Mouse (Mus musculus) CH12F3 (cell line): ENCODE data around the gene Acoxl.

Experiments used
- in situ Hi-C: fragments of 300-500 bp; cut with MboI; formaldehyde crosslinking; loops from 2 replicates; pipeline ENCODE4 v1.14.3; 2020; ENCODE audit warnings: low sequenced_read_pairs

The Acoxl gene

GRCm38 (mm10) chr2:128104815-128105214, 266.1 kb downstream of the Acoxl start:
- in situ Hi-C loops = loop anchor here (25.0 kb wide), 1 partner anchor 218 kb away; no protein-coding TSS in a partner anchor

- in situ Hi-C loops = loop anchor here (25.0 kb wide), 1 partner anchor 218 kb away; no protein-coding TSS in a partner anchor
Observed at GRCm38 (mm10) chr2:128105651-128106050, 267.0 kb downstream of the Acoxl start.

GRCm38 (mm10) chr2:128111537-128111936, 272.9 kb downstream of the Acoxl start:
- in situ Hi-C loops = loop anchor here (25.0 kb wide), 1 partner anchor 224 kb away; no protein-coding TSS in a partner anchor

- in situ Hi-C loops = loop anchor here (25.0 kb wide), 1 partner anchor 227 kb away; no protein-coding TSS in a partner anchor
Observed at GRCm38 (mm10) chr2:128114621-128115020, 275.9 kb downstream of the Acoxl start.

GRCm38 (mm10) chr2:128115579-128115978, 276.9 kb downstream of the Acoxl start:
- in situ Hi-C loops = loop anchor here (25.0 kb wide), 1 partner anchor 228 kb away; no protein-coding TSS in a partner anchor

- in situ Hi-C loops = loop anchor here (25.0 kb wide), 1 partner anchor 230 kb away; no protein-coding TSS in a partner anchor
Observed at GRCm38 (mm10) chr2:128117605-128118004, 278.9 kb downstream of the Acoxl start.

GRCm38 (mm10) chr2:128118971-128119370, 280.3 kb downstream of the Acoxl start:
- in situ Hi-C loops = loop anchor here (25.0 kb wide), 1 partner anchor 232 kb away; no protein-coding TSS in a partner anchor

GRCm38 (mm10) chr2:128122491-128122890, 283.8 kb downstream of the Acoxl start:
- in situ Hi-C loops = loop anchor here (25.0 kb wide), 1 partner anchor 235 kb away; no protein-coding TSS in a partner anchor

- in situ Hi-C loops = loop anchor here (25.0 kb wide), 1 partner anchor 236 kb away; no protein-coding TSS in a partner anchor
Observed at GRCm38 (mm10) chr2:128122891-128123771, 284.5 kb downstream of the Acoxl start.

- in situ Hi-C loops = loop anchor here (25.0 kb wide), 1 partner anchor 237 kb away; no protein-coding TSS in a partner anchor
Observed at GRCm38 (mm10) chr2:128123921-128124683, 285.4 kb downstream of the Acoxl start.

- in situ Hi-C loops = loop anchor here (25.0 kb wide), 1 partner anchor 237 kb away; no protein-coding TSS in a partner anchor
Observed at GRCm38 (mm10) chr2:128124693-128125092, 286.0 kb downstream of the Acoxl start.

- in situ Hi-C loops = no loop called here
Observed at GRCm38 (mm10) chr2:128125635-128126470, 287.2 kb downstream of the Acoxl start, which contains the start of gene Bcl2l11. Gene Bcl2l11 (plus strand): TSS chr2:128126038.

- in situ Hi-C loops = no loop called here
Observed at GRCm38 (mm10) chr2:128126591-128127051, 287.9 kb downstream of the Acoxl start.

GRCm38 (mm10) chr2:128127121-128127671, 288.5 kb downstream of the Acoxl start:
- in situ Hi-C loops = no loop called here

GRCm38 (mm10) chr2:128127691-128128292, 289.1 kb downstream of the Acoxl start:
- in situ Hi-C loops = no loop called here

- in situ Hi-C loops = no loop called here
Observed at GRCm38 (mm10) chr2:128128532-128128931, 289.9 kb downstream of the Acoxl start.

- in situ Hi-C loops = no loop called here
Observed at GRCm38 (mm10) chr2:128131503-128131902, 292.8 kb downstream of the Acoxl start.

GRCm38 (mm10) chr2:128132635-128133034, 294.0 kb downstream of the Acoxl start:
- in situ Hi-C loops = no loop called here

GRCm38 (mm10) chr2:128133865-128134264, 295.2 kb downstream of the Acoxl start:
- in situ Hi-C loops = no loop called here
